Mouse (Mus musculus): Measurements from ENCODE around the gene Clstn2. TPM values are rescaled to one million over a fixed set of nuclear protein-coding genes. Genes with fewer than 3 reads are reported as not detected.

The Clstn2 gene
- total RNA-seq, 2 experiments from 2014 or later, result 80.1 to 80.6 TPM

DNA sequence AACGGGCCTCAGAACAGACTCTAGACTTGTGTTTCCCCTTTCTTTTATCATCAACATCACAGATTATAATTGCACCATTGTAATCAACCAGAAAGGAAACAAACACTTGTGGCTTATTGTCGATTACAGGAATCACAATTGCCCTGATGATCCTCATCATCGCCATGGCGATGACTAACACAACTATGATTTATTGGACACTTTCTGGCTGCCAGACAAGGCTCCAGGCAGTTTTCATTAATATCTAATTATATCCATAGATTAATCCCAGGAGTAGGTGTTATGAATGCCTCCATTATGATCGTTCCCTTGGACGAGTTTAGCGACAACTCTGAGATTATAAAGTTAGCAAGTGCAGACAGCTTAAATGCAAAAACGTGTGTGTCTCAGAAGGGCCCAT is 239.3 kb downstream of the Clstn2 start:
- intact Hi-C loops (cut with DNase I), result no loop called here
- no peak for DNase-seq (ENCODE audit: low spot score in 2 of 2)

DNA sequence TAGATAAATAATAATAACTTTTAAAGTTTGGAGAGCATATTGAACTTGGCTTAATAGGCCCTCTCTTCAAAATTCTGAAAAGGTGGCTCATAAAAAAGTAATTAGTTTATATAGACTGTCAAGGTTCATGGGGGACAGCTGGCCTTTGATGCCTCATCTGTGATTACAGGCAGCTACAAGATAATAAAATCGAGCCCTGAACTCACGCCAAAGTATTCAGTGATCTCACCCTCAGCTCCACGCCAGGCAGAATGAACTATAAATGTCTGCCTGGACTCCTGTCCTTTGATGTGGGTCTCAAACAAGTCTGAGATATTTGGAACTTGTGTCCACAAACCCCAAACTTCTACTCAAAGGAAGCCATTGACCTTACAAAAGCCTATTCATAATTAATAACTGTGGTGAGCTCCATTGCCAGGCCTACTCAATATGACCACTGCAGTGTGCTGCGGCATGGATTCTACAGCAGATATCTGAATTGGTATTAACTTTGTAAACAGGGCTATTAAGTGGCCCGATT is 244.8 kb downstream of the Clstn2 start:
- DNase-seq (ENCODE audit: low spot score in 2 of 2), result no peak
- intact Hi-C loops (cut with DNase I), result no loop called here

DNA sequence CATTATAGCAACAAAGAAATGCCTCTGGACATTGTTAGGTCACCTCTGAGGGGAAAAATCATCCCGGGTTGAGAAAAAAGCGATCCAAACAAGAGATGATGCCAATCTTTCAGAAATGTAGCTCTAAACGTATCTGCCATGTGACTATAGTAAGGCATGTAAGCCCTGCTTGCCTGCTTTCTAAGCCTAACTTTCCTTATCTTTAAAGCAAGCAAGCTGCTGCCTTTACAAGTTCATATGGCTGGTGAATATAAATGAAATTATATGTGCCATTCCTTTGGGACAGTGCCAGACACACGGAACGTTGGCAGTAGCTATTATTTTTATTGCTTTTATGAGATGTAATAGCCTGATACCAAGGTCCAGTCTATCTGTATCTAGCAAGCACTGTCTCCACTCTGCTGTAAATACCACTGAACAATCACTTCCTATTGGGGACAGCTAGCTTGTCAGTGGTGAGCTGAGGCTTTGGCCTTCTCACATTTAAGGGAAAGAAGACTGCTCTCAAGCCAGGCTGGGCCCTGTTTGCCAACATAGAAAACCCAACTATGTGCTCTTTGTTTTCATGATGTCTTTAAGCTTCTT is 252.9 kb downstream of the Clstn2 start:
- no peak for DNase-seq (ENCODE audit: low spot score in 2 of 2)
- intact Hi-C loops (cut with DNase I), result no loop called here

DNA sequence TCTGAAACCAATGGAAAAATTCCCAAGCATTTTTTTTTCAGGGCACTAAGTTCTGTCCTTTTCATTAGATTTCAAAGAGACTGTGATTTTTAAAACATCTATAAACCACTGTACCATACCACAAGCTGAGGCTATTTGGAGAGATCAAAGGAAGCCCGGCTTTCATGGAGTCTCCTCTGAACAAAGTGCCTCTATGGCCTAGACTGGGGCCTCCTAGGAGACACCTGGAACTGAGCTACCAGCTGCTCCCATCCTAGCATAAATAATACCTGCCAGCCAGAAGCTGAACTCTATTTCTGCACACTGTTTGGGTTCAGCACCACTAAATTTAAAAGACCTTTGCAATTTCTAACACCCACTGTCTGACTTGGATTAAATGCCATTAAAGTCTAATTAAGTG is 257.2 kb downstream of the Clstn2 start:
- intact Hi-C loops (cut with DNase I), result no loop called here
- DNase-seq (ENCODE audit: low spot score in 2 of 2), result no peak

DNA sequence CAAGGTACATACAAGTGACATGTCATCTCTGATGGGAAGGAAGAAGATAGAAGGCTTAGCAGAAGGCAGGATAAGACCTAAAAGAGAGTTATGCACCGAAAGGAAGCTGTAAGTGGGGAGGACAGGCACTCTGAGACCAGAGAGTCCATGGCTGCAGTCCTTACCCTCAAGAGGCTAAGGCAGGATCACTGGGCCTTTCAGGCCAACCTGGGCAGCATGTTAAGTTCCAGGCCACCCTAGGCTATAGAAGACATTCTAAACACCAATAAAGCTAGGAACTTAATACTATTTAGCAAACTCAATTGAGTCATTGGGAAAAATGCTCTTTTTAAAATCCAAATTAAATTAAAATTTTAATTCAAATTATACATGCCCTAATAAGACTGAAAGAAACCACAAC is 258.0 kb downstream of the Clstn2 start:
- no peak for DNase-seq (ENCODE audit: low spot score in 2 of 2)
- intact Hi-C loops (cut with DNase I), result no loop called here

DNA sequence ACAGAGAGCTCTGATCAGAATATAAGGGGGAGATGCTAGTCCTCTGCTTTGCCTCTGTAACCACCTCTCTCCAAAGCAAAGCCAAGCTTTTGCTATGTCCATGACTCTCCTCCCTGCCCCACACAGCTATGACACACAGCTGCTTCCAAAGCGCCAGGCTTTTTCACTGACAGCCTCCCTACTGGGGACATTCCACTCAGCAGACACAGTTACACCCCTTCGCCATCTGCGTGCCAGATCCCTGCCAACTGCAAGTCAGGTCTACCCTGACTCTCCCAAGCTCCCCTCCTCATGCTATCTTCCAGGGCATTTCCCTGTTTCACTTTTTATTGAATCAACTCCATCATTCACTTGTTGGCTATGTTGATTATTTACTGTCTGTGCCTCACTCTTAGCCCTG is 259.1 kb downstream of the Clstn2 start:
- DNase-seq (ENCODE audit: low spot score in 2 of 2), result peak in 1 of 2 experiments; percentile 46
- intact Hi-C loops (cut with DNase I), result no loop called here

DNA sequence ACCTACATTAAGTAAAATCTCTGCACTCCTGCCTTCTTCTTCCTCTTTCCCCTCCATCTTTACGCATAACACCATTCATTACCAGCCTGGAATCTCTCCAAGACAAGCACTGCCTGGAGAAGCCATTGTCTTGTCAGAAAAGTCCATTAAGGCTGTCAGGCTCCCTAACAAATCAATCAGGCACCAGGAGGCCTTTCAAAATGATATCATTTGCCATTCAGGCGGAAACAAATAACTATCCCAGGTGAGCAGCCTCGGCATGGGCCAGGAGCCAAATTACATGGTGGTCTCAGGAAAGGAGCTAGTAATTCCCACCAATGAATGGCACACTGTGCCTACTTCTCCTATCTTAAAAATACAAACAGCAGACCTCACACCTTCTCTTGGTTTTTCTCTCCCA is 260.6 kb downstream of the Clstn2 start:
- no peak for DNase-seq (ENCODE audit: low spot score in 2 of 2)
- intact Hi-C loops (cut with DNase I), result no loop called here

DNA sequence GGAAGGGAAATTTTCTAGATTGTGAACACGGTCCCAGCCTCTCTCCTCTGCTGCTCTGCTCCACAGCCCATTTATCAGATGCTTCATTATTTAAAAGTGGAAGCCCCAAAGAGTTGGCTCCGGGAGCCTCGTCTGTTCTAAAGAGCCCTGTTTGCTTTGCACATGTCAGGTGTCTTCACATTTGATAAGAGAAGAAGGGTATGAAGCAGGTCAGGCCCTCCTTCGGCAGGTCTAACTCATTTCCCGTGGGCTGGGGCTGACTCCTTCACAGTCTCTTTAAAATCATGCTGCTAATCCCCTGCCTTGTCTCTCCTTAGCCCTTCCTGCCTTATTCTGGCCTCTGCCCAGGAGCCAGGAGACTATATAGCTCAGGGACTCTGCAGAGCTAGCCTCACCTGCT is 263.6 kb downstream of the Clstn2 start:
- intact Hi-C loops (cut with DNase I), result loop anchor here (5.0 kb wide), 1 partner anchor 263 kb away; the partner anchor contains the start of gene Clstn2
- DNase-seq (ENCODE audit: low spot score in 2 of 2), result no peak

DNA sequence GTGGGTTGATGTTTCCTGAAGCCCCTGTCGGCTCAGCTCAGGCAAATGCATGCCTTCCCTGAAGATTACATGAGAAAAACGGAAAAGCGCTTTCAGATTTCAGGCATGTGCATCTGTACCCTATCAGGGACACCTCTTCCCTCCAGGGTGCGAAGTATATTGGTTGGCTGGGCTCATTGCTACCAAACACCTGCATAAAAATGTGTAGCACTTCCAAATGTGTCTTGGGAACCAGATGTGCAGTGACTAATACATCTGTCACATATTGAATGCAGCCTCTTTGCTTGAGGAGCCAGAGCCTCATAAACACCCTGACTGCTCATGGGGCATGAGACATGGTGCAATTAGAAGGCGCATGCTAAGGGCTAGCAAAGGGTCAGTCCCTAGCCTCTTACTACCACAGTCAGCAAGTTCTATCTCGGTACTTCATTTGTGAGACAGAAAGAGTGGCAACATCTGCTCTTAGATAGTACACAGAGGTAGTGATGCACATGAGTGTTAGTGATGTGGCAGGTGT is 267.7 kb downstream of the Clstn2 start:
- no peak for DNase-seq (ENCODE audit: low spot score in 2 of 2)

DNA sequence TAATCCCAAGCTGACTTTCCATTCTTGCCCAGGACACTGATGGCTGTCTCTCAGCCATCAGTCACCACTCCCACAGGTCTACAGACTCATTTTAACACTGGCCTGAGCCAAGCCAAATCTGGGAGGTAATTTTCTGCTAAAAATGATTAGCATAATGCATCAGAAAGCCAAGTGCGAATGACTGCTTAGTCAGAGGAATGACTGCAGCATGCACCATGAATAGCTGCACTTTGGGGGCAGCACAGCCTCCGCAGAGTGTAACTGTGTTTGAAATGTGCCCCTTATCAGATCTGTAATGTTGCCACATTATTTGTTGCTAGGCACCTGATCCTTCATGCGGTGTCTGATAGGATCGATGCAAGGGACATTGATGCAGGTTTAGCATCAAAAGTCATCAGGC is 269.9 kb downstream of the Clstn2 start:
- intact Hi-C loops (cut with DNase I), result no loop called here
- peak in 1 of 2 experiments; percentile 68 for DNase-seq (ENCODE audit: low spot score in 2 of 2)

More for the DNA sequence above, 267.7 kb downstream of the Clstn2 start:
- intact Hi-C loops (cut with DNase I), result loop anchor here (5.0 kb wide), 1 partner anchor 267 kb away; the partner anchor contains the start of gene Clstn2

DNA sequence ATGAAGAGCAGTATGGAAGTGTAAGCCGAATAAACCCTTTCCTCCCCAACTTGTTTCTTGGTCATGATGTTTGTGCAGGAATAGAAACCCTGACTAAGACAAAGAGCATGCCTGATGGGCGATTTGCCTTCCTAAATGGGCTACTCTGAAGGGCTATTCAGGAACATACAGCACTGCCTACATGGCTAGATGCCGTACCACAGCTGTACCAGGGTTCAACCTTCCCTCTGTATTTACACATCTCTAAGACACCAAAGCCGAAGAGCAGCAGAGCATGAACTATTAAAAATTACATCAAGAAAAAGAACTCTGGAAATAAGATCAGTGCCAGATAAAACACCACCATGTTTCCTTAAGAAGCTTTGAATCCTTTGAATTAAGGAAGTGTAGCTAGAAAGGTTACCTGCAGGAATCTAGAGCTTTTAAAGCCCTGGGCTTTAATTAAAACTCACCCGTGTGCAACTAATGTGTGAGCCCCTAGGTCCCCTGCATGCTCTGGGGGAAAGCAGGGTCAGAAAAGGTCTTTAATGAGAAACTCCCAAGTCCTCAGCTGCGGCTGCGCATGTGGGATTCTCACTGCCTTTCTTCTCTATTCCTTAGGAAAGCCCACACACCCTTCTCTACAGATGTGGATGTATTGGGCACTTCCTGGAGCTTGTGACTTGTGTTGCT is 277.2 kb downstream of the Clstn2 start:
- DNase-seq (ENCODE audit: low spot score in 2 of 2), result no peak

DNA sequence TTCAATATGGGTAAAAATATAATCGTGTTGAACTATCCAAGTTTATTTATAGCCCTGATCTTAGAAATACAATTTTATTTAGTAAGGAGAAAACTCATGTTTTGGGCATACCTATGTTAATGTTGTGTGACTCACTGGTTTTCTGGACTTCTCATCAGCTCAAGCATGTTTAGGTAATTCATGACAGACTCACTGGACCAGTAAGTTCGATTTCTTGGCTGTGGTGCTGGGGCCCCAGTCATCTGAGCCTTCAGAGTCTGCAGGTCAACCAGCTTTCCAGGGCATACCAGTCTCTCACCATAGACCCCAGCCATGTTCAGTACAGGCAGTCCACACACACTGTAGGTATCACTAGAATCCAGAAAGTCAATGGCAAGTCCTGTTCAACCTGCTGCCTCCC is 279.3 kb downstream of the Clstn2 start:
- no peak for DNase-seq (ENCODE audit: low spot score in 2 of 2)
- intact Hi-C loops (cut with DNase I), result no loop called here

More for the DNA sequence above, 277.2 kb downstream of the Clstn2 start:
- intact Hi-C loops (cut with DNase I), result no loop called here

DNA sequence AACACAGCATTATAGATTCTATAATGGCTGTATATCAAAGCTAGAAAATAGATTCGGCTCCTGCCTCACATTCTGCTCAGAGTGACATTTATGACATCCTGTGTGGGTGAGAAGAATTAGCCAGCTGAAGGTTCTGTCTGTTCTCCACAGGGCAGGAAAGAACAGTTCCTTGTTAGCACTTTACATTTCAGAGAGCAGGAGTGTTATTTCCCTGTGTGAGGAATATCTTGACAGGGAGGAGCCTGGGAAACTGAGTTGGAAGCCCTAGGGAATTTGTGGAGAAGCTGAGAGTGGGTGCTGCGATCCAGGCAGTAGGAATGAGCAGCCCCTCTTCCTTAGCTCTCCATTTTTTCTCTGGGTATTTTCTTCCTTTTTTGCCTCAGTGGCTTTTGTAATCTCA is 286.4 kb downstream of the Clstn2 start:
- intact Hi-C loops (cut with DNase I), result no loop called here
- DNase-seq (ENCODE audit: low spot score in 2 of 2), result peak in 1 of 2 experiments; percentile 38

DNA sequence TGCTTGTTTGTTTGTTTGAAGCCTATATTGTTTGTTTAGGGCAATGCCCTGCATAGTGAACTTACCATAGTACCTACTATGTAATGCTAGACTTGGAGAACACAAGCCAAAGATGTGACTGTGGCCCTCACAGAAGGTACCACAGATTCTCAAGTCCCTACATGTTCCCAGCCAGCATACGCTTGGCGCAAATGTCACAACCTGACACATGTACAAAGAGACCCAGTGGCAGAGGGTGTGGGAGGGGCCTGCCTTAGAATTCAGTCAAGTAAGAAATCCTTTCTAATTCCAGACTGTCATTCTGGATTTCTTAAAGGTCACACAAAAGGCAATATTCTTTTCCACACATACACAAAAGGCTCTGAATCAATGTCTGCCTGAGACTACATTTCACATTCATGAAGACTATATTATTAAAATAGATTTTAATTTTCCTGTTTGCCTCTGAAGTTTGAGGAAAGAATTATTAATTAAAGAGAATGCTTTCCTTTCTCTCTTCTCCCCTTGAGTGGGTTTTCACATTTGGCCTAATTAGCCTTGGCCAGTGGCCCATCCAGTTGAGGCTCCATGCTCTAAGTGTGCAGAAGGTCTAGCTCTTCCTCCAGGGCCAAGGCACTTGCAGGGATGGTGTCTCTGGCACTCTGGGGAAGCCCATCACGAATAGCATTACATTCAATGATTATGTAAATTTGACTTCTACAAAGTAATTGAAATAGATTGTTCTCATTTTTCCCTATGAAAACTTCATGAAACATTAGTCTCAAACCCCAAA is 305.1 kb downstream of the Clstn2 start:
- intact Hi-C loops (cut with DNase I), result no loop called here

DNA sequence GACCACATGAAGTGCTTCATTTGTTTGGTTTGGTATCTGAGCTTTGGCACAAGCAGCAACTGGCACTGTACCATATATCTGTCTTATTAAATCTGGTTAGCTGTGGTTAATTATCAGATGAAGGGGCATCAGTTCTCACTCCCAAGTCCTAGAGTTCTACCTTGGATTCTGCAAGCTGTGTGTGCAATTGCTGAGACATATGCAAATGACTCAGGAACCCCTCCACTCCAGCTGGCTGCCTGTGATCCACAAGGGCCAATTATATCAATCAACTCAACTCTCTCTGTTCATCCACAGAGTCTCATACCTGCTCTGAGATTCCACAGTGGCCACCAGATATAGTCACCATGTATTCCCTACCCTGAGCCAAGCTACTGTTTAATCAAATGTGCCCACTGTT is 315.3 kb downstream of the Clstn2 start:
- no peak for DNase-seq (ENCODE audit: low spot score in 2 of 2)
- intact Hi-C loops (cut with DNase I), result no loop called here

More for the DNA sequence above, 305.1 kb downstream of the Clstn2 start:
- DNase-seq (ENCODE audit: low spot score in 2 of 2), result no peak

DNA sequence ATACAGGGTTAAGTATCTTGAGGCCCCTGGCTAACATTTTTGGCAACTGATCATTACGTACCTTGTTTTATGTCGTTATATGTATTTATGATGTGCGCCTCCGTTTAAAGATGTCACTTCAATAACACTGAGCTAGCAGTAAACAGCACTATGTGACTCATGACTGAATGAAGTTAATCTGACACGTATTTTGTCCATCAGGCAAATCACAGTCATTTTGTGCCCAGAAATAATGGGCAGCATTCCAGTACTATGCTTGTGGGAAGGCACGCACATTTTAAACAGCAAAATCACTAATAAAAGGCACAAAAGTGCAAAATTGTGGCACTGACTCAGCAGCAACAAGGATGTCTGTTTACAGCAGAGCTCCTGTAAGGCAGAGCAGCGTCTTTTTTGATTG is 316.0 kb downstream of the Clstn2 start:
- DNase-seq (ENCODE audit: low spot score in 2 of 2), result no peak
- intact Hi-C loops (cut with DNase I), result no loop called here

DNA sequence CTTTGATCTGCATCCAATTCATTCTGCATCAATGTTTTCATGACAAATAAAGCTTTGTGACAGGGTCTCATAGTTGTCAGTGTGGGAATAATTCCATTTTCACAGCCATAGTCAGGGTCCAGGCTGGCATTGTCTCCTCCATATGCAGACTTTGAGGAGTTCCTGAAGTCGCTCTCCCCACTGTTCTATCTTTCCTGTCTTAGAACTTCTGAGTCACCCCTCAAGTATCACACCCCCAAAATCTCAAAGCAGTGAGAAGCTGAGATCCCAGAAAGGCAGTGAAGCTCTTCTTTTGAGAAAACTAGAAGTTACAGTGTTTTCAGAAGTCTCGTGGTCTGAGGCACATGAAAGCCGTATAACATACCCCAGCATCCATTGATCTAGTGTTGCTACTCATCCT is 320.1 kb downstream of the Clstn2 start:
- intact Hi-C loops (cut with DNase I), result no loop called here

DNA sequence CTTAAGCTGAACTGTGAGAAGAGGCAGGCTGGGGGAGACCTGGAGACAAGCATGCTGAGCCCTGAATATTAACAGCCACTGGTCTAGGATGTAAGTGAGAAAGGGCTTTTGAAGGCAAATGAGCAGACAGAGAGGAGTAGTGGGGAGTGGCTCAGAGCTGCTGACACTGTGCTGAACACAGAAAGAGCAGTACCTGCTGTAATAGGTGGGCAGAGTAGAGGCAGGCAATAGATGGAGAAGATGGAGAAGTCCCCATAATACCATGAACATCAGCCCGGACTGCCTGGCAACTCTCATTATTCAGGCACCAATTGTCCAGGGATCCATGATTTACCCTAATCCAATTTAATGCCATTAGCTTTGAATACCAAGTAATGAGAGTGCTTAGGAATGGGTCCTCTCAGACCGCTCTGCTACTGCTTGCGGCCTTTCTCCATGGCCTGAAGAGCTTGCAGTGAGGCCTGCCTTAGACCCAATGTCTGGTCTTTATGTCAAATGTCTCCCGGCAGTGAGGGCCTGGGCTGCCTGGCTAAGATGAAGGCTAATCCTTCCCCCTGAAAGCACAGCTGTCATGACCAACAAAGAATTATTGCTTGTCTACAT is 329.0 kb downstream of the Clstn2 start:
- intact Hi-C loops (cut with DNase I), result no loop called here

More for the DNA sequence above, 320.1 kb downstream of the Clstn2 start:
- peak in 1 of 2 experiments; percentile 54 for DNase-seq (ENCODE audit: low spot score in 2 of 2)

DNA sequence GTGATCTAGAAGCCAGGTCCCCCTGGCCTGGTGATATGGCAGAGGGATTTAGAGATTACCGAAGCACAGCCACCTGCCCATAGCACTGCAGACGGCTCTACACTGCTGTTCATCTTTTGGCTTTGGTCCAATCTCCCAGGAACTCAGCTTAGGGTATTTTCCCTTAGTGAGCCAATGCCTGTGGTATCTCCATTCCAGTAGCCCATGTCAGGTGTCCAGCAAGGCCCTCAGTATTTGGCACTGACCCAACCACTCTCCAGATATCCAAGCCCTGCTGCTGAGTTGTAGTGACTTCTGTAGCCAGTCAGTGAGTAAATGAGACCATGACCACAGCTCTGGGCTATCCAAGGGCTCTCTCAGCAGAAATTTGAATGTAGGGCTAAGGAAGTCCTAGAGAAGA is 330.0 kb downstream of the Clstn2 start:
- intact Hi-C loops (cut with DNase I), result no loop called here
- no peak for DNase-seq (ENCODE audit: low spot score in 2 of 2)

More for the DNA sequence above, 329.0 kb downstream of the Clstn2 start:
- DNase-seq (ENCODE audit: low spot score in 2 of 2), result no peak

DNA sequence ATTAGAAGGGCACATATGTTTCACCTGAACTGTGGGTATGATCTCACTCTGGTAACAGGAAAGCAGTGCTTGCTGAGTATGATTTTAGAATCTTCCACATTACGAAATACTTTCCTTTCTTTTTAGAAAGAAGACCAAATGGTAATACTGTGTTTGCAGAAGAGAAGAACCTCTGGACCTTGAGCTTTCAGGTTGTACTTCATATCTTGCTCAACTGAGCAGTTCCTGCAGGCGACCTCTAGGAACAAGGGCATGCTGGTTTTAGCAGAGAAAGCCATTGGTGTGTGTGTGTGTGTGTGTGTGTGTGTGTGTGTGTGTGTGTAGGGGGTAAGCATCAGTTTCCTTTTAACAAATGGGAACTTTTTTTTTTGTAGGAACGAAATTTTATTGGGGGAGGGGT is 333.0 kb downstream of the Clstn2 start:
- intact Hi-C loops (cut with DNase I), result no loop called here
- no peak for DNase-seq (ENCODE audit: low spot score in 2 of 2)
